Mouse (Mus musculus): Measurements from ENCODE around the gene F12.

DNA sequence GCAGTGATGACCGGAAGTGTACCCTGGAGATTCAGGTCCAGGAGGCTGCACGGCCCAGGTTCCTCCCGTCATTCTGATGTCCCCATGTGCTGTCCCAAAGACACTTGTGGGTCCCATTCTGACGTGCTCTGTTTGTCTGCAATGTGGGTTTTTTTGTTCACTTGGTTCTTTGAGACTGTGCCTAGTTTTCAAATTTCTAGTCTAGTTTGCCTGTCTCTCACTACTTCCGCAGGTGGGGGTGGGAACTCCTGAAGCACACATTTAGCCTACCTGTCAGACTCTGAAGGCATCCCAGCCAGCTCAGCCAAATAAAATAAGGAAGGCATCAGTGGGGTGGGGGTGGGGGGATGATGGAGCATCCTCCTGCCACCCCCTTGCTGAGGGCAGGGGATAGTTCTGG lies 21.5 kb upstream of the F12 start:
- no peak for TF ChIP-seq POLR2A (IDR thresholded peaks at IDR 0.05; ENCODE audit: insufficient read depth, low read depth, low read length)
- TF ChIP-seq CTCF (IDR thresholded peaks at IDR 0.05; ENCODE audit: insufficient read depth, low read depth, low read length), result no peak

Data from olfactory bulb, adult 2 months (tissue).